Mouse (Mus musculus) kidney, adult 2 months (tissue): ENCODE measurements at regions not wholly inside any gene's neighbourhood (a gene's known extent, or its start where the extent isn't known, plus 50 kb on each side); places are given as distances from the start of the nearest gene placed in this dataset.

Experiments used
- CTCF ChIP-seq: fragments of 200-500 bp; conservative IDR thresholded peaks from 2 replicates; pipeline ENCODE4 v1.5.1; 2011; ENCODE audit warnings: low read depth, mild to moderate bottlenecking, control low read depth, low read length, moderate library complexity, mixed read lengths; ENCODE audit not compliant: insufficient read depth, insufficient read length
- POLR2A ChIP-seq: fragments of 200-500 bp; IDR thresholded peaks from one replicate; pipeline ENCODE4 v1.6.1; 2011; ENCODE audit warnings: low read depth, low read length, control low read depth

DNA sequence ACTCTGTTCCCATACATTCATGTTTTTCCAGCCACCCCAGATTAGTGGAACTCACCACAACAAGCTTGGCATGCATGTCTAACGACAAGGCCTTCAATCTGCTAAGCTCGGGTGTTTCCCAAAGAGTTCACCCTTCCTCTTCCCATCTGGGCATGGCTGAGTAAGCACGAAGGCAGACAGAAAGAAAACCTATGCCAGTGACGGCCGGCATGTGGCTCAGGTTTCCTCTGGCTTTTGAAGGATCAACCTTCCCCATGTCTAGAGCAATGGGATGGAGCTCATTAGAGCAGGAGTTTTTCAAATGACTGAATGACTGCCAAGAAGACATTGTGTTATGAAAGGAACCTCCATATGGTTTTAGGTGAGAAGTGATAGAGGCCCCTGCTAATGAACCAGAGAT lies 566.9 kb downstream of the Dok5 start:
- TF ChIP-seq CTCF, result no peak
- TF ChIP-seq POLR2A, result no peak
